Mouse (Mus musculus) liver, embryonic 14.5 days (tissue): Measurements from ENCODE around the gene Gatm. TPM values are rescaled to one million over a fixed set of nuclear protein-coding genes. Genes with fewer than 3 reads are reported as not detected.

Experiments used
- ATAC-seq: fragments of 200-750 bp; cut with Nextera tagmentation; 2 replicates; pipeline ENCODE4 v1.8.0; 2017; ENCODE audit warnings: moderate number of reproducible peaks, mild to moderate bottlenecking, moderate library complexity; ENCODE audit not compliant: insufficient read depth
- DNase-seq, 3 experiments: peaks; one replicate each; pipeline ENCODE4 v3.0.0-alpha.2; 2012 to 2013; ENCODE audit warnings: low read depth in 3 of 3, low spot score in 3 of 3
- H3K27ac ChIP-seq: fragments of 300-500 bp; sonication (generic); 2 replicates; pipeline ENCODE4 v1.5.1; 2014; ENCODE audit warnings: moderate library complexity, mild to moderate bottlenecking, control low read depth, inconsistent platforms
- H3K27me3 ChIP-seq: fragments of 300-500 bp; sonication (generic); 2 replicates; pipeline ENCODE4 v1.6.1; 2014; ENCODE audit warnings: mild to moderate bottlenecking, low read length, moderate library complexity; ENCODE audit not compliant: control insufficient read depth, insufficient read depth
- H3K36me3 ChIP-seq: fragments of 300-500 bp; sonication (generic); replicated peaks from 2 replicates; pipeline ENCODE4 v1.6.1; 2014; ENCODE audit warnings: low read depth; ENCODE audit not compliant: control insufficient read depth, insufficient read depth
- H3K4me1 ChIP-seq, 2 experiments: fragments of 200-500 bp in 1 of 2; fragments of 300-500 bp in 1 of 2; sonication (generic) in 1 of 2; replicated peaks; 2 replicates each; pipeline ENCODE4 v1.6.1; 2012 to 2014; ENCODE audit warnings: antibody characterized with exemption in 1 of 2, inconsistent platforms in 1 of 2, low read length in 1 of 2; ENCODE audit not compliant: control insufficient read depth in 2 of 2, insufficient read depth in 2 of 2
- H3K4me2 ChIP-seq: fragments of 300-500 bp; sonication (generic); 2 replicates; pipeline ENCODE4 v1.6.1; 2014; ENCODE audit warnings: low read depth, mild to moderate bottlenecking, control low read depth, moderate library complexity
- H3K4me3 ChIP-seq, 2 experiments: fragments of 200-500 bp in 1 of 2; fragments of 300-500 bp in 1 of 2; sonication (generic) in 1 of 2; 2 replicates each; pipeline ENCODE4 v1.5.1; 2012 to 2014; ENCODE audit warnings: low read depth in 2 of 2, low read length in 2 of 2, mild to moderate bottlenecking in 2 of 2, control low read depth in 1 of 2, inconsistent platforms in 1 of 2, moderate library complexity in 1 of 2; ENCODE audit not compliant: insufficient read depth in 1 of 2
- H3K9ac ChIP-seq: fragments of 300-500 bp; sonication (generic); replicated peaks from 2 replicates; pipeline ENCODE4 v1.6.1; 2014; ENCODE audit warnings: mild to moderate bottlenecking, control low read depth, moderate library complexity
- H3K9me3 ChIP-seq: fragments of 300-500 bp; sonication (generic); 2 replicates; pipeline ENCODE4 v1.6.1; 2016; ENCODE audit warnings: low read length, mixed read lengths; ENCODE audit not compliant: control insufficient read depth
- CTCF ChIP-seq: IDR thresholded peaks from 2 replicates; pipeline ENCODE4 v1.5.1; 2016; ENCODE audit warnings: antibody characterized with exemption, low read depth, control low read depth
- EP300 ChIP-seq: IDR thresholded peaks from 2 replicates; pipeline ENCODE4 v1.6.1; 2016; ENCODE audit warnings: antibody characterized with exemption, low read depth
- WGBS: fragments of 180-500 bp; shearing (Covaris S2); extraction: QIAGEN DNeasy Blood & Tissue Kit; methylation state at CpG from one replicate; pipeline ENCODE4 v1.1.7; 2014; ENCODE audit not compliant: insufficient replicate concordance; 5-methylcytosine and 5-hydroxymethylcytosine counted together
- polyA plus RNA-seq, 2 experiments: library from polyadenylated mRNA; depleted of rRNA in 1 of 2; stranded (reverse) in 1 of 2; unstranded in 1 of 2; fragments of >200 nt; fragmentation: Nextera tagmentation in 1 of 2; extraction: Ambion mirVana in 1 of 2; gene quantifications; 2 replicates each; pipeline versions ENCODE4 v1.2.1 to v1.2.3; 2012 to 2014

The Gatm gene
- polyA plus RNA-seq, 2 experiments: 14.1 to 24.8 TPM

DNA sequence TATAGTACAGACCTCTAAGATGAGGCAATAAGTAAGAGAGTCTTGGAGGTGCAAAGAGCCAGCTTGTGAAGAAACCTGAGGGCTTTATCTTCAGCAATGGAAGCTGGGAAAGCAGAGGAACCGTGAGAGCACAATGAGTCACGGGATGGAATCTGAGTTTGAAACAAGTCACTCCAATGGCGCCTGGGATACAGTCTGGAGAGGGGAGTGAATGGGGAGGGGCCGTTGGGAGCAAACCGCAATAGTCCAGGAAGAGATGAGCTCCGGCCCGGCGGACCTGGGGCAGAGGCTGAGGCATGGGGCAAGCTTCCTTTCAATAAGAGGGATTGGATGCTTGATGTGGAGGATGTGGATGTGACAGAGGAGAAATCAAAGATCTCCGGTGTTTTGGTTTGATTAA lies 2.3 kb downstream of the Gatm start:
- no peak for ATAC-seq
- H3K27me3 ChIP-seq: peaks cover 5% of the 10 kb centered on the region; the same call in 1 of the 2 replicates
- H3K9ac ChIP-seq: no peak overlapping the region
- H3K27ac ChIP-seq: no peak overlapping the region
- TF ChIP-seq EP300 (no peak), CTCF (no peak)
- WGBS: 64% methylated on average over 9 of the region's 9 CpGs
- no peak overlapping the region for H3K4me2 ChIP-seq
- no peaks in the 10 kb centered on the region for H3K9me3 ChIP-seq
- DNase-seq: no peak
- no peaks in the 10 kb centered on the region for H3K36me3 ChIP-seq
- no peak overlapping the region for H3K4me3 ChIP-seq
- no peaks in the 10 kb centered on the region; a peak in 1 of 4 replicates for H3K4me1 ChIP-seq

DNA sequence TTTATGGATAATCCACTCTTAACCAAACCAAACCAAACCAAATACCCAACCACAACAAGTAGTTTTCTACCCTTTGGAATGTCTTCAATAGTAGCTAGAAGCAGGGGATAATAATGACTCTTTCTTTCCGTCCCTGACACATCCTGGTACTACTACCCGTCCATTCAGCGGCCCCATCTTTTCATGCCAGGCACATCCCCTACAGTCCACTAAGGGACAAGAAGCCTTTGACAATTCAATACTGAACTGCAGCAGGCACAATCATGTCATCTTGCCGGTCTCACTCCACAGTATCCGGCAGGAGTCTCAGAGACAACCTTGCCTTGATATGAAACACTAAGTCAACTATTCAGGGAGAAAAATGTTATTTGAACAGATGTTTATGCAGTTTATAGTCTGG lies 5.3 kb downstream of the Gatm start:
- no peak for TF ChIP-seq CTCF
- TF ChIP-seq EP300: no peak
- no peaks in the 10 kb centered on the region for H3K9me3 ChIP-seq
- H3K4me1 ChIP-seq: no peaks in the 10 kb centered on the region
- no peak overlapping the region for H3K27ac ChIP-seq
- DNase-seq (no peak), ATAC-seq (no peak)
- H3K4me3 ChIP-seq: no peak overlapping the region
- WGBS: 77% methylated on average over 5 of the region's 5 CpGs
- H3K27me3 ChIP-seq: peaks cover 2% of the 10 kb centered on the region; the same call in 1 of the 2 replicates
- H3K4me2 ChIP-seq: no peak overlapping the region
- H3K9ac ChIP-seq: no peak overlapping the region
- H3K36me3 ChIP-seq: no peaks in the 10 kb centered on the region

DNA sequence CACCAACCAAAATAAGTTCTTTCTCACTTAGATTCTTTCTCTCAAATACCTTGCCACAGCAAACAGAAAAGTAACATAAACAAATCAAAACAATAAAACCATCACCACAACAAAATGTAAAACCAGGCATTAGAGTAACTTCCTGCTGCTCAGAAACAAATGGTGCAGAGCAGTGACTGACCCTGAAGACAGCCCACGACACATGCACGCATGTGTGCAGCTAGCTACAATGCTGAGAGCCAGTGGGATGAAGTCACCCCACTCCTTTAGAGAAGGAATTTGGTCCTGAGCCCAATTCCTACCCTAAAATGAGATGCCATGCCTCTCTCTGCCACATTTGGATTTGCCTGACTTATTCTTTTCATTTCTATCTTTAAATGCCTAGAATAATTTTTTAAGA lies 9.7 kb downstream of the Gatm start:
- Histone ChIP-seq H3K27me3 (no peaks in the 10 kb centered on the region), H3K36me3 (no peaks in the 10 kb centered on the region), H3K27ac (no peak overlapping the region), H3K9me3 (no peaks in the 10 kb centered on the region), H3K4me1 (no peaks in the 10 kb centered on the region), H3K4me3 (no peak overlapping the region), H3K4me2 (no peak overlapping the region), H3K9ac (no peak overlapping the region)
- no peak for DNase-seq
- no peak for ATAC-seq
- WGBS: 51% methylated on average over 2 of the region's 2 CpGs
- no peak for TF ChIP-seq CTCF
- no peak for TF ChIP-seq EP300

DNA sequence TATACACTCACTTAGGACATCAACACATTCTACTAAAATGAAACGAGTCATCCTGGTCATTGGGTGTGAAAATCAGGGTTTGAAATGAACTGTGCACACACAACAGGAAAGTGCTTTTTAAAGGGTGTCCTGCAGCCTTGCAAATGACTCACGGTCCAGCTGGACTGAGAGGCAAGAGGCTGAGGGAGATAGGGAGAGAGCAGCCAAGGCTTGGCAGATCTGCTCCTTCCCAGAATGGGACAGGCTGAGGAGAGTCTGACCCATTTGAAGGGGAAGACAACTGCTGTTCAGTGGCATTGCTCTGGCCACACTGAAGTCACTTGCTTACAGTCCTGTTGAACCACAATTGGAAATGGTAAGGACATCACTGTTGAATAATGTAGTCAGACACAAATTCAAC lies 11.4 kb downstream of the Gatm start:
- no peaks in the 10 kb centered on the region for H3K9me3 ChIP-seq
- H3K4me2 ChIP-seq: no peak overlapping the region
- ATAC-seq: no peak
- H3K4me3 ChIP-seq: no peak overlapping the region
- no peaks in the 10 kb centered on the region for H3K36me3 ChIP-seq
- H3K9ac ChIP-seq: no peak overlapping the region
- no peak for TF ChIP-seq CTCF
- TF ChIP-seq EP300: no peak
- no peak for DNase-seq
- no peaks in the 10 kb centered on the region for H3K27me3 ChIP-seq
- WGBS: 62% methylated on average over 2 of the region's 2 CpGs
- H3K27ac ChIP-seq: no peak overlapping the region
- no peaks in the 10 kb centered on the region for H3K4me1 ChIP-seq

DNA sequence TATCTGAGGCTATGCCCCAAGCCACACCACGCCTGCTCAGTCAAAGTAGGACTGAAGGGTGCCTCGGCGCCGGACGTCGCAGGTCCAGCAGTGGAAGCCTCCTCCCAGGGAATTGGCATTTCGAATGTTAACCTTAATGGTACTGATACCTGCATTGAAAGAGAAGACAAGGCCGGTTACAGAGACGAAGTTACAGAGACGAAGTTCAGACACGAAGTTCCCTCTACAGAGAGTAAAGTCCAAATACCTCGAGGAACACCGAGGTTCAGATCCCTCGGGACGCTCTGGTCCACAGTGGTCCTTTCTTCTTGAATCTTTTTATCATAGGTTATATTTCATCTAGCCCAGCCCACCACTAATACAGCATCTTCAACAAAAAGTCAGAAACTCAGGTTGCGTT lies 15.6 kb downstream of the Gatm start:
- Histone ChIP-seq H3K36me3 (no peaks in the 10 kb centered on the region), H3K4me2 (no peak overlapping the region), H3K4me1 (no peaks in the 10 kb centered on the region), H3K9me3 (no peaks in the 10 kb centered on the region), H3K4me3 (no peak overlapping the region), H3K27me3 (no peaks in the 10 kb centered on the region), H3K9ac (no peak overlapping the region), H3K27ac (no peak overlapping the region)
- no peak for DNase-seq
- no peak for ATAC-seq
- 81% methylated on average over 16 of the region's 16 CpGs for WGBS
- TF ChIP-seq EP300 (no peak), CTCF (no peak)

DNA sequence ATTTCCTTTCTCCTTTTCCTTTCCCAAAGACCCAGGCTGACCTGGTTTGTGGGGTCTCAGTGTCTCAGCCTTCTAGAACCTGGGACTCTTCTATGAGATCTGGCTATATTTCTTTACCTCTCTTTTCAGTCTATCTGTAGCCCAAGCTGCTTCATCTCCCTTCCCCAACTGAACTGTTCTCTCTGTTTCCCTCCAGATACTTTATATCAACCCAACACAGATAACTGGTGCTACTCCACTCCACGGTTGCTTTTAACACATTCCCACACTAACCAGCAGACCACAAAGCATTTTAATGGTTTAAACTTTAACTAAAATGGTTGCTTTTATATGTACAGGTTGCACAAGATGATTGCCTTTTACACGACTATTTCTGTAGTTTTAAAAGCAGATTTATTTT lies 19.9 kb downstream of the Gatm start:
- Histone ChIP-seq H3K36me3 (no peaks in the 10 kb centered on the region), H3K4me3 (no peak overlapping the region), H3K27me3 (no peaks in the 10 kb centered on the region), H3K9ac (no peak overlapping the region), H3K9me3 (no peaks in the 10 kb centered on the region), H3K4me1 (no peaks in the 10 kb centered on the region), H3K4me2 (no peak overlapping the region), H3K27ac (no peak overlapping the region)
- 16% methylated on average over 2 of the region's 2 CpGs for WGBS
- DNase-seq: no peak
- ATAC-seq: peak; percentile 56; the same call in 1 of the 2 replicates
- TF ChIP-seq EP300: peak; percentile 50
- no peak for TF ChIP-seq CTCF
